Mouse (Mus musculus): ENCODE data around the gene Sema6d. TPM values are rescaled to one million over a fixed set of nuclear protein-coding genes. Genes with fewer than 3 reads are reported as not detected.

Gene Sema6d
- polyA plus RNA-seq, 1 experiment: 3.1 TPM

- TF ChIP-seq CEBPB (IDR thresholded peaks at IDR 0.05; ENCODE audit: low read depth): no peak
- TF ChIP-seq CTCF (IDR thresholded peaks at IDR 0.05; ENCODE audit: control insufficient read depth, insufficient read depth, insufficient read length): no peak
- TF ChIP-seq MYOD1 (IDR thresholded peaks at IDR 0.05; ENCODE audit: control insufficient read depth, insufficient read length, low read depth): no peak
- no peak for TF ChIP-seq FOSL1 (IDR thresholded peaks at IDR 0.05; ENCODE audit: insufficient read depth, low read length, poor library complexity, severe bottlenecking)
- no peak for TF ChIP-seq USF1 (IDR thresholded peaks at IDR 0.05; ENCODE audit: low read depth)
- no peak for TF ChIP-seq MAX (IDR thresholded peaks at IDR 0.05)
- no peak for TF ChIP-seq MYOG (IDR thresholded peaks at IDR 0.05; ENCODE audit: control insufficient read depth, extremely low read depth, insufficient read length)
- Histone ChIP-seq H3K4me3 (ENCODE audit: insufficient read depth, poor library complexity, severe bottlenecking) (no peak overlapping the region), H3K27me3 (ENCODE audit: control insufficient read depth, insufficient read depth, insufficient read length) (no peaks in the 10 kb centered on the region), H3K79me3 (ENCODE audit: low read depth) (no peaks in the 10 kb centered on the region), H3K79me2 (ENCODE audit: control insufficient read depth, insufficient read depth) (no peaks in the 10 kb centered on the region), H3ac (ENCODE audit: control insufficient read depth, insufficient read length, low read depth) (no peak overlapping the region), H3K36me3 (ENCODE audit: control insufficient read depth, insufficient read depth) (no peaks in the 10 kb centered on the region)
Observed at GRCm38 (mm10) chr2:124385053-124385452, 295.3 kb downstream of the Sema6d start.

DNA sequence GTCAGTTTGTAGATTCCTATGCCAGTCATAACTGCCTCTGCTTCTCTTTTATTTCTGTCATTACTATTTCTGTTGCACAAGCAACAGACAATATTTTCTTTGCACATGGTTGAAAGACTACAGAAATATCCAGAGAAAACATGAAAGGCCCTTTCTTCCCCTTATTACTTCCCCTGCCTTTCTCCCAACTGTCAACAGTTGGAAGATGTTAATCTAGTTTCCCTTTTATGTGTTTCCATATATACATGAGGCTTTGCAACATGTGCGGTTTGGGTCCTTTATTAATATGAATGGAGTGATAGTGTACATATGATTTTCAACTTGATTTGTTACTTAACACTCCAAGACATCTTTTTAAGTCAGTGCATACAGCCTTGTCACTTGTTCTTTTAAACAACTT, 296.0 kb downstream of the Sema6d start:
- Histone ChIP-seq H3ac (ENCODE audit: control insufficient read depth, insufficient read length, low read depth) (no peak overlapping the region), H3K36me3 (ENCODE audit: control insufficient read depth, insufficient read depth) (no peaks in the 10 kb centered on the region), H3K79me3 (ENCODE audit: low read depth) (no peaks in the 10 kb centered on the region), H3K4me3 (ENCODE audit: insufficient read depth, poor library complexity, severe bottlenecking) (no peak overlapping the region), H3K27me3 (ENCODE audit: control insufficient read depth, insufficient read depth, insufficient read length) (no peaks in the 10 kb centered on the region), H3K79me2 (ENCODE audit: control insufficient read depth, insufficient read depth) (no peaks in the 10 kb centered on the region)
- TF ChIP-seq CTCF (IDR thresholded peaks at IDR 0.05; ENCODE audit: control insufficient read depth, insufficient read depth, insufficient read length): no peak
- TF ChIP-seq FOSL1 (IDR thresholded peaks at IDR 0.05; ENCODE audit: insufficient read depth, low read length, poor library complexity, severe bottlenecking): no peak
- no peak for TF ChIP-seq USF1 (IDR thresholded peaks at IDR 0.05; ENCODE audit: low read depth)
- no peak for TF ChIP-seq MAX (IDR thresholded peaks at IDR 0.05)
- no peak for TF ChIP-seq MYOG (IDR thresholded peaks at IDR 0.05; ENCODE audit: control insufficient read depth, extremely low read depth, insufficient read length)
- TF ChIP-seq MYOD1 (IDR thresholded peaks at IDR 0.05; ENCODE audit: control insufficient read depth, insufficient read length, low read depth): no peak
- no peak for TF ChIP-seq CEBPB (IDR thresholded peaks at IDR 0.05; ENCODE audit: low read depth)

- H3ac ChIP-seq (ENCODE audit: control insufficient read depth, insufficient read length, low read depth): no peak overlapping the region
- no peaks in the 10 kb centered on the region for H3K36me3 ChIP-seq (ENCODE audit: control insufficient read depth, insufficient read depth)
- no peaks in the 10 kb centered on the region for H3K79me3 ChIP-seq (ENCODE audit: low read depth)
- H3K79me2 ChIP-seq (ENCODE audit: control insufficient read depth, insufficient read depth): no peaks in the 10 kb centered on the region
- no peak overlapping the region for H3K4me3 ChIP-seq (ENCODE audit: insufficient read depth, poor library complexity, severe bottlenecking)
- H3K27me3 ChIP-seq (ENCODE audit: control insufficient read depth, insufficient read depth, insufficient read length): no peaks in the 10 kb centered on the region
- TF ChIP-seq USF1 (IDR thresholded peaks at IDR 0.05; ENCODE audit: low read depth): no peak
- TF ChIP-seq MYOG (IDR thresholded peaks at IDR 0.05; ENCODE audit: control insufficient read depth, extremely low read depth, insufficient read length): no peak
- no peak for TF ChIP-seq MAX (IDR thresholded peaks at IDR 0.05)
- TF ChIP-seq CEBPB (IDR thresholded peaks at IDR 0.05; ENCODE audit: low read depth): no peak
- TF ChIP-seq FOSL1 (IDR thresholded peaks at IDR 0.05; ENCODE audit: insufficient read depth, low read length, poor library complexity, severe bottlenecking): no peak
- TF ChIP-seq MYOD1 (IDR thresholded peaks at IDR 0.05; ENCODE audit: control insufficient read depth, insufficient read length, low read depth): no peak
- TF ChIP-seq CTCF (IDR thresholded peaks at IDR 0.05; ENCODE audit: control insufficient read depth, insufficient read depth, insufficient read length): no peak
Observed at GRCm38 (mm10) chr2:124388269-124388668, 298.5 kb downstream of the Sema6d start.

GRCm38 (mm10) chr2:124396733-124397132, 307.0 kb downstream of the Sema6d start:
- Histone ChIP-seq H3ac (ENCODE audit: control insufficient read depth, insufficient read length, low read depth) (no peak overlapping the region), H3K27me3 (ENCODE audit: control insufficient read depth, insufficient read depth, insufficient read length) (no peaks in the 10 kb centered on the region), H3K36me3 (ENCODE audit: control insufficient read depth, insufficient read depth) (no peaks in the 10 kb centered on the region), H3K79me2 (ENCODE audit: control insufficient read depth, insufficient read depth) (no peaks in the 10 kb centered on the region), H3K79me3 (ENCODE audit: low read depth) (no peaks in the 10 kb centered on the region), H3K4me3 (ENCODE audit: insufficient read depth, poor library complexity, severe bottlenecking) (no peak overlapping the region)
- TF ChIP-seq MYOD1 (IDR thresholded peaks at IDR 0.05; ENCODE audit: control insufficient read depth, insufficient read length, low read depth) (no peak), CTCF (IDR thresholded peaks at IDR 0.05; ENCODE audit: control insufficient read depth, insufficient read depth, insufficient read length) (no peak), USF1 (IDR thresholded peaks at IDR 0.05; ENCODE audit: low read depth) (no peak), MAX (IDR thresholded peaks at IDR 0.05) (no peak), CEBPB (IDR thresholded peaks at IDR 0.05; ENCODE audit: low read depth) (no peak), FOSL1 (IDR thresholded peaks at IDR 0.05; ENCODE audit: insufficient read depth, low read length, poor library complexity, severe bottlenecking) (no peak), MYOG (IDR thresholded peaks at IDR 0.05; ENCODE audit: control insufficient read depth, extremely low read depth, insufficient read length) (no peak)

DNA sequence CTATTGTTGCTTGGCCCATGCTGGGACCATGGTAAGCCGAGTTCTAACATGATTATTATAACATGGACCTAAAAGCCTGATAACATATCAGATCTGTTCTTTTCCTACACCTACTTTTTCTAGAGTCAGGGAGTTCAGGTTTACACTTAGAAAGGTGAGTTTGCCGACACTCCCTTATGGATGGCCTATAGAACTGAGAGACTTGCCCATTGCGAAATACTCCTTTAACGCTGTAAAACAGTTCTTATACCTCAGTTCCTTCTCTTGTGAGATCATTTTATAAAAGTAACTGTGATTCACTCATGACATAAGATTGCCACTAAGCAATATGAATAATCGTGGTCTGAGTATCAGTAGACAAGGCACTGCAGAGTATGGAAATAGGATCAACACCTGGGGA, 307.5 kb downstream of the Sema6d start:
- no peaks in the 10 kb centered on the region for H3K27me3 ChIP-seq (ENCODE audit: control insufficient read depth, insufficient read depth, insufficient read length)
- no peaks in the 10 kb centered on the region for H3K79me2 ChIP-seq (ENCODE audit: control insufficient read depth, insufficient read depth)
- H3K79me3 ChIP-seq (ENCODE audit: low read depth): no peaks in the 10 kb centered on the region
- H3K36me3 ChIP-seq (ENCODE audit: control insufficient read depth, insufficient read depth): no peaks in the 10 kb centered on the region
- no peak overlapping the region for H3ac ChIP-seq (ENCODE audit: control insufficient read depth, insufficient read length, low read depth)
- TF ChIP-seq CTCF (IDR thresholded peaks at IDR 0.05; ENCODE audit: control insufficient read depth, insufficient read depth, insufficient read length): no peak
- TF ChIP-seq MAX (IDR thresholded peaks at IDR 0.05): no peak
- no peak for TF ChIP-seq USF1 (IDR thresholded peaks at IDR 0.05; ENCODE audit: low read depth)
- no peak for TF ChIP-seq FOSL1 (IDR thresholded peaks at IDR 0.05; ENCODE audit: insufficient read depth, low read length, poor library complexity, severe bottlenecking)
- TF ChIP-seq CEBPB (IDR thresholded peaks at IDR 0.05; ENCODE audit: low read depth): no peak
- no peak for TF ChIP-seq MYOD1 (IDR thresholded peaks at IDR 0.05; ENCODE audit: control insufficient read depth, insufficient read length, low read depth)
- TF ChIP-seq MYOG (IDR thresholded peaks at IDR 0.05; ENCODE audit: control insufficient read depth, extremely low read depth, insufficient read length): no peak
- no peak overlapping the region for H3K4me3 ChIP-seq (ENCODE audit: insufficient read depth, poor library complexity, severe bottlenecking)

GRCm38 (mm10) chr2:124399611-124400010, 309.8 kb downstream of the Sema6d start:
- H3K79me2 ChIP-seq (ENCODE audit: control insufficient read depth, insufficient read depth): no peaks in the 10 kb centered on the region
- H3K27me3 ChIP-seq (ENCODE audit: control insufficient read depth, insufficient read depth, insufficient read length): no peaks in the 10 kb centered on the region
- no peaks in the 10 kb centered on the region for H3K36me3 ChIP-seq (ENCODE audit: control insufficient read depth, insufficient read depth)
- H3K4me3 ChIP-seq (ENCODE audit: insufficient read depth, poor library complexity, severe bottlenecking): no peak overlapping the region
- H3K79me3 ChIP-seq (ENCODE audit: low read depth): no peaks in the 10 kb centered on the region
- no peak for TF ChIP-seq USF1 (IDR thresholded peaks at IDR 0.05; ENCODE audit: low read depth)
- no peak for TF ChIP-seq MYOD1 (IDR thresholded peaks at IDR 0.05; ENCODE audit: control insufficient read depth, insufficient read length, low read depth)
- no peak for TF ChIP-seq MYOG (IDR thresholded peaks at IDR 0.05; ENCODE audit: control insufficient read depth, extremely low read depth, insufficient read length)
- no peak for TF ChIP-seq FOSL1 (IDR thresholded peaks at IDR 0.05; ENCODE audit: insufficient read depth, low read length, poor library complexity, severe bottlenecking)
- TF ChIP-seq MAX (IDR thresholded peaks at IDR 0.05): no peak
- TF ChIP-seq CTCF (IDR thresholded peaks at IDR 0.05; ENCODE audit: control insufficient read depth, insufficient read depth, insufficient read length): no peak
- no peak for TF ChIP-seq CEBPB (IDR thresholded peaks at IDR 0.05; ENCODE audit: low read depth)
- H3ac ChIP-seq (ENCODE audit: control insufficient read depth, insufficient read length, low read depth): no peak overlapping the region

All from C2C12 (cell line).